Mouse (Mus musculus): ENCODE measurements around the gene Nudt14. TPM values are rescaled to one million over a fixed set of nuclear protein-coding genes. Genes with fewer than 3 reads are reported as not detected.
A peak's percentile ranks its signal among the peaks of the same experiment; 100 is the strongest.

Gene Nudt14
- polyA plus RNA-seq, 1 experiment from 2014 or later, result 53.1 TPM

- Histone ChIP-seq H3K4me2 (ENCODE audit: low read length) (no peak overlapping the region), H3K9ac (ENCODE audit: low read depth, low read length) (no peak overlapping the region), H3K27ac (ENCODE audit: low read length) (no peak overlapping the region), H3K36me3 (ENCODE audit: control insufficient read depth, insufficient read depth, low read length) (no peaks in the 10 kb centered on the region), H3K4me1 (ENCODE audit: control insufficient read depth, insufficient read depth, low read length) (peaks cover 5% of the 10 kb centered on the region; the same call in 1 of the 2 replicates), H3K27me3 (ENCODE audit: control insufficient read depth, insufficient read depth, low read depth, low read length) (no peaks in the 10 kb centered on the region), H3K4me3 (ENCODE audit: low read depth, low read length) (no peak overlapping the region), H3K9me3 (replicated peaks; ENCODE audit: control insufficient read depth, low read length, poor library complexity, severe bottlenecking) (no peaks in the 10 kb centered on the region)
- WGBS, result 90% methylated on average over 3 of the region's 3 CpGs
- no peak for ATAC-seq
These were observed 11.1 kb upstream of the Nudt14 start for GRCm38 (mm10) chr12:112952926-112953565.

GRCm38 (mm10) chr12:112952433-112952832, 10.5 kb upstream of the Nudt14 start:
- Histone ChIP-seq H3K9ac (ENCODE audit: low read depth, low read length) (no peak overlapping the region), H3K27ac (ENCODE audit: low read length) (no peak overlapping the region), H3K4me2 (ENCODE audit: low read length) (no peak overlapping the region), H3K36me3 (ENCODE audit: control insufficient read depth, insufficient read depth, low read length) (no peaks in the 10 kb centered on the region), H3K9me3 (replicated peaks; ENCODE audit: control insufficient read depth, low read length, poor library complexity, severe bottlenecking) (no peaks in the 10 kb centered on the region), H3K4me3 (ENCODE audit: low read depth, low read length) (no peak overlapping the region), H3K4me1 (ENCODE audit: control insufficient read depth, insufficient read depth, low read length) (peaks cover 5% of the 10 kb centered on the region; the same call in 1 of the 2 replicates), H3K27me3 (ENCODE audit: control insufficient read depth, insufficient read depth, low read depth, low read length) (no peaks in the 10 kb centered on the region)
- ATAC-seq, result no peak
- WGBS, result 81% methylated on average over 8 of the region's 8 CpGs

DNA sequence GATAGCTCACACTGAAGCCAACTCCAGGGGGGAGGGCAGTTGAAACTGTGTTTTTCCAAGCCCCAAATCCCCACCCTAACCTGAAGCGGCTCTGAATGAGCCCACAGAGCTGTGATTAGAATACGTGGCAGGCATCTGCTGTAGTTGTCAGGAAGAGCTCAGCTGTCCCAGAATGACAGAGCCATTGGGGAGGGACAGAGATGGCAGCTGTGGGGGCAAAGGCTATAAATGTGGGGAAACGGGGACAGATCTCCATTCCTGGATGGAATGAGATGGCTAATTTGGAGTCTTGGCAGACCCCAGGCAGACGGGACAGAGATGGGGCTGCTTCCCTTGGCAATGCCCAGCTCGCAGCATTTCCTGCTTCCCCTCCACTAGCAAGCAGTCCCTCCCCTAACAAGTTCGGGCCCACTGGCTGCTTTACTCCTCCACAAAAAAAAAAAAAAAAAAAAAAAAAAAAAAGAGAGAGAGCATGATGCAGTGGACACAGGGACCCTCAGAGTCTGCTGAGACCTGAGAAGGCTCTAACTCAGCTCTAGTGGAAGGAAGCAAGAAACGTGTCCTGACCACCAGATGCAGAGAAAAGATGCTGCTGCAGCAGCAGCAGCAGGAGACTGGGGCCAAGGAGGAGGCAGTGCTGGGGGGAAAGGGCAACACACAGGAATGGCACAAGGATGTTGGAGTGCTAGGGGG, 9.4 kb upstream of the Nudt14 start:
- no peak for ATAC-seq
- Histone ChIP-seq H3K27ac (ENCODE audit: low read length) (peak overlapping the region; percentile 89), H3K9me3 (replicated peaks; ENCODE audit: control insufficient read depth, low read length, poor library complexity, severe bottlenecking) (no peaks in the 10 kb centered on the region), H3K9ac (ENCODE audit: low read depth, low read length) (peak overlapping the region; percentile 12; the same call in 1 of the 2 replicates), H3K36me3 (ENCODE audit: control insufficient read depth, insufficient read depth, low read length) (no peaks in the 10 kb centered on the region), H3K4me2 (ENCODE audit: low read length) (no peak overlapping the region), H3K4me3 (ENCODE audit: low read depth, low read length) (no peak overlapping the region), H3K4me1 (ENCODE audit: control insufficient read depth, insufficient read depth, low read length) (peaks cover 5% of the 10 kb centered on the region; the same call in 1 of the 2 replicates), H3K27me3 (ENCODE audit: control insufficient read depth, insufficient read depth, low read depth, low read length) (no peaks in the 10 kb centered on the region)
- 26% methylated on average over 7 of the region's 7 CpGs for WGBS

DNA sequence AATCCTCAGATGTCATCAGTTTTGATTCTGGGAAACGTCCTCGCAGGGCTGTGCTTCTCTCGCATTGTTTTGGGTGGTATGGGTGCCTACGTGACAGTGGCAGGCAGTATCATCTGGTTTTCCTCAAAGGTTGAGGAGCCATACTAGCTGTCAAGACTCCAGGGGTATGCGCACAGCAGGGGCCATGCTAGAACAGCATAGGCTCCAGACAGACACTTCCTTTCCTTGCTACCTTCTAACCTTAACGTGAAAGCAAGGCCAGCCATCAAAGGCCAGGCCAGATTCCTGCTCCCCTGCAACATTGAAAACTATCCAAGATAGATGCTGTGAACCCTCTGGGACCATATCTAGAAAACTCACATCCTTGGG, 8.8 kb upstream of the Nudt14 start:
- Histone ChIP-seq H3K4me1 (ENCODE audit: control insufficient read depth, insufficient read depth, low read length) (peaks cover 5% of the 10 kb centered on the region; the same call in 1 of the 2 replicates), H3K9me3 (replicated peaks; ENCODE audit: control insufficient read depth, low read length, poor library complexity, severe bottlenecking) (no peaks in the 10 kb centered on the region), H3K4me2 (ENCODE audit: low read length) (peak overlapping the region; percentile 64), H3K27ac (ENCODE audit: low read length) (peak overlapping the region; percentile 89), H3K4me3 (ENCODE audit: low read depth, low read length) (peak overlapping the region; percentile 59), H3K9ac (ENCODE audit: low read depth, low read length) (peak overlapping the region; percentile 92), H3K36me3 (ENCODE audit: control insufficient read depth, insufficient read depth, low read length) (no peaks in the 10 kb centered on the region), H3K27me3 (ENCODE audit: control insufficient read depth, insufficient read depth, low read depth, low read length) (no peaks in the 10 kb centered on the region)
- 6% methylated on average over 6 of the region's 6 CpGs for WGBS
- peak; percentile 47 for ATAC-seq

- Histone ChIP-seq H3K9ac (ENCODE audit: low read depth, low read length) (peak overlapping the region; percentile 92), H3K36me3 (ENCODE audit: control insufficient read depth, insufficient read depth, low read length) (no peaks in the 10 kb centered on the region), H3K4me2 (ENCODE audit: low read length) (peak overlapping the region; percentile 64), H3K27me3 (ENCODE audit: control insufficient read depth, insufficient read depth, low read depth, low read length) (no peaks in the 10 kb centered on the region), H3K27ac (ENCODE audit: low read length) (peak overlapping the region; percentile 89), H3K4me3 (ENCODE audit: low read depth, low read length) (peak overlapping the region; percentile 59), H3K4me1 (ENCODE audit: control insufficient read depth, insufficient read depth, low read length) (peaks cover 5% of the 10 kb centered on the region; the same call in 1 of the 2 replicates), H3K9me3 (replicated peaks; ENCODE audit: control insufficient read depth, low read length, poor library complexity, severe bottlenecking) (no peaks in the 10 kb centered on the region)
- under 1% methylated on average over 55 of the region's 58 CpGs for WGBS
- ATAC-seq, result peak; percentile 94
These were observed 8.3 kb upstream of the Nudt14 start for GRCm38 (mm10) chr12:112950040-112950760.

DNA sequence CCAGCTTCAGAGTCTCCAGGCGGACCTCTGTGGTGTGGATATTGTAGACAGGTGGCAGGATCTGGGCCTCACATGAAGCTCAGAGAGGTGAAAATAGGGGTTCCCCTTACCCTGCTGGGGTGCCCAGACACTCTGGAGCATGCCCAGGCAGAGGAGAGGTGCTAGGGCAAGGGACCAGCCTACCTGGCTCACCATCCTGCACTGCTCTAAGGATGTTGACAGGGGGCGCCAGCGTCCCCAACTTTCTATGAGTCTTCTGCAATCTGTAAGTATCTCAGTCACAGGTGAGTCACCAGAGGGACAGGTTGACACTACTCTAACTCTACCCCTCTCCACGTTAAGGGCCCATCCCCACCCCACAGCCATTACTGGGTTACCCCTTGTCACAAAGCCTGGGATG, 5.4 kb upstream of the Nudt14 start:
- Histone ChIP-seq H3K4me2 (ENCODE audit: low read length) (no peak overlapping the region), H3K36me3 (ENCODE audit: control insufficient read depth, insufficient read depth, low read length) (no peaks in the 10 kb centered on the region), H3K9me3 (replicated peaks; ENCODE audit: control insufficient read depth, low read length, poor library complexity, severe bottlenecking) (no peaks in the 10 kb centered on the region), H3K27me3 (ENCODE audit: control insufficient read depth, insufficient read depth, low read depth, low read length) (no peaks in the 10 kb centered on the region), H3K9ac (ENCODE audit: low read depth, low read length) (no peak overlapping the region), H3K4me1 (ENCODE audit: control insufficient read depth, insufficient read depth, low read length) (peaks cover 7% of the 10 kb centered on the region), H3K4me3 (ENCODE audit: low read depth, low read length) (no peak overlapping the region), H3K27ac (ENCODE audit: low read length) (no peak overlapping the region)
- no peak for ATAC-seq
- 33% methylated on average over 4 of the region's 4 CpGs for WGBS

GRCm38 (mm10) chr12:112943669-112944068, 1.7 kb upstream of the Nudt14 start:
- Histone ChIP-seq H3K36me3 (ENCODE audit: control insufficient read depth, insufficient read depth, low read length) (no peaks in the 10 kb centered on the region), H3K27ac (ENCODE audit: low read length) (no peak overlapping the region), H3K9me3 (replicated peaks; ENCODE audit: control insufficient read depth, low read length, poor library complexity, severe bottlenecking) (no peaks in the 10 kb centered on the region), H3K4me1 (ENCODE audit: control insufficient read depth, insufficient read depth, low read length) (peaks cover 9% of the 10 kb centered on the region), H3K9ac (ENCODE audit: low read depth, low read length) (no peak overlapping the region), H3K27me3 (ENCODE audit: control insufficient read depth, insufficient read depth, low read depth, low read length) (no peaks in the 10 kb centered on the region), H3K4me3 (ENCODE audit: low read depth, low read length) (no peak overlapping the region), H3K4me2 (ENCODE audit: low read length) (no peak overlapping the region)
- WGBS, result 81% methylated on average over 2 of the region's 2 CpGs
- ATAC-seq, result no peak

DNA sequence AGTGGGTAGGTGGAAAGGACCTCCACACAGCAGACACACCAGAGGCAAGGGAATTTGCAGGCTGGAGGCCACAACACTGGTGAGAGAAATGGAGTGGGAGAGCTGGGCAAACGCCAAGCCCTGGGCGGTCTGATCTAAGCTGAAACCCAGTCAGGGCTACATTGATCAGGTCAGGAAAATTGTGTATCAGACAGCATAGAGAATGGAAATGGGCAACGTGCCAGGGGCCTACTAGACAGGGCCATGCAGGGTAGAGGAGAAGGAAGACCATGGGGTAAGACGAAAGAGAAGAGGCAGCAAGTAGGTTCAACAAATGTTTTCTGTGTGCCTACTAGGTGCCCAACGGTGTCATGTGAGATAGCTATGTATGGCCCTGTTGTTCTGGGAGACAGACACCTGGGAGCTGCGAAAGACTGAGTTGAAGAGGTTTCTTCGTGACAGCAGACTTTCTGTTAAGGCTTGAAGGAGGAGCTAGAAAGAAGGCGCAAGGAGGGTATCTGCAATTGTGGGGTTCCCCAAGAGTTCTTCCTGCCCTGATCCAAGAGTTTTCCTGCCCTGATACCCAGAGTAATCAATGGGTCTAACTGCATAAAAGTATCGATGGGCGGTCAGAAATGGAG, 658 bp downstream of the Nudt14 start:
- Histone ChIP-seq H3K9me3 (replicated peaks; ENCODE audit: control insufficient read depth, low read length, poor library complexity, severe bottlenecking) (no peaks in the 10 kb centered on the region), H3K9ac (ENCODE audit: low read depth, low read length) (peak overlapping the region; percentile 86), H3K4me1 (ENCODE audit: control insufficient read depth, insufficient read depth, low read length) (peaks cover 9% of the 10 kb centered on the region), H3K4me3 (ENCODE audit: low read depth, low read length) (peak overlapping the region; percentile 74), H3K27me3 (ENCODE audit: control insufficient read depth, insufficient read depth, low read depth, low read length) (no peaks in the 10 kb centered on the region), H3K27ac (ENCODE audit: low read length) (0 out of 2 replicates have a peak overlapping the region, but pooled peaks have one; percentile 68), H3K36me3 (ENCODE audit: control insufficient read depth, insufficient read depth, low read length) (no peaks in the 10 kb centered on the region), H3K4me2 (ENCODE audit: low read length) (peak overlapping the region; percentile 79)
- WGBS, result 44% methylated on average over 10 of the region's 10 CpGs
- peak; percentile 16 for ATAC-seq

Measured in midbrain, embryonic 16.5 days (tissue).